Mouse (Mus musculus) neural tube, embryonic 10.5 days (tissue): ENCODE results near the gene Tenm4.
"Not testable (repeated sequence)": the region's sequence is repeated elsewhere in the genome, so short reads cannot be mapped to it uniquely, and the experiment has no call there.

ENCODE experiments used
- DNase-seq: peaks from one replicate; pipeline ENCODE4 v3.0.0-alpha.2; 2017; ENCODE audit warnings: low spot score; ENCODE audit errors: extremely low spot score

The Tenm4 gene

GRCm38 (mm10) chr7:96568034-96568433 is 397.0 kb downstream of the Tenm4 start:
- no peak for DNase-seq

- DNase-seq, result no peak
Observed at GRCm38 (mm10) chr7:96570965-96571364, 399.9 kb downstream of the Tenm4 start.

GRCm38 (mm10) chr7:96572995-96573394 is 401.9 kb downstream of the Tenm4 start:
- no peak for DNase-seq

GRCm38 (mm10) chr7:96575202-96575650 is 404.2 kb downstream of the Tenm4 start:
- DNase-seq, result no peak

- no peak for DNase-seq
Observed at GRCm38 (mm10) chr7:96582752-96583151, 411.7 kb downstream of the Tenm4 start.

- no peak for DNase-seq
Observed at GRCm38 (mm10) chr7:96587403-96587802, 416.4 kb downstream of the Tenm4 start.

GRCm38 (mm10) chr7:96588567-96588966 is 417.5 kb downstream of the Tenm4 start:
- no peak for DNase-seq

- DNase-seq, result no peak
Observed at GRCm38 (mm10) chr7:96595535-96596295, 424.7 kb downstream of the Tenm4 start.

GRCm38 (mm10) chr7:96596402-96597195 is 425.6 kb downstream of the Tenm4 start:
- DNase-seq, result no peak

- no peak for DNase-seq
Observed at GRCm38 (mm10) chr7:96597871-96598270, 426.8 kb downstream of the Tenm4 start.

GRCm38 (mm10) chr7:96599081-96599480 is 428.0 kb downstream of the Tenm4 start:
- DNase-seq, result no peak

GRCm38 (mm10) chr7:96600381-96600941 is 429.4 kb downstream of the Tenm4 start:
- no peak for DNase-seq

GRCm38 (mm10) chr7:96604091-96604745 is 433.2 kb downstream of the Tenm4 start:
- DNase-seq, result no peak

GRCm38 (mm10) chr7:96605316-96605715 is 434.3 kb downstream of the Tenm4 start:
- DNase-seq, result no peak

- DNase-seq, result no peak
Observed at GRCm38 (mm10) chr7:96609854-96610586, 439.0 kb downstream of the Tenm4 start.

- no peak for DNase-seq
Observed at GRCm38 (mm10) chr7:96617371-96617770, 446.3 kb downstream of the Tenm4 start.

- DNase-seq, result no peak
Observed at GRCm38 (mm10) chr7:96619930-96620472, 449.0 kb downstream of the Tenm4 start.

- DNase-seq, result no peak
Observed at GRCm38 (mm10) chr7:96626338-96626737, 455.3 kb downstream of the Tenm4 start.

GRCm38 (mm10) chr7:96630551-96630950 is 459.5 kb downstream of the Tenm4 start:
- DNase-seq, result not testable (repeated sequence)

GRCm38 (mm10) chr7:96633008-96633407 is 462.0 kb downstream of the Tenm4 start:
- no peak for DNase-seq
